Mouse (Mus musculus) hindbrain, postnatal 0 days (tissue): ENCODE measurements at regions not wholly inside any gene's neighbourhood (a gene's known extent, or its start where the extent isn't known, plus 50 kb on each side); places are given as distances from the start of the nearest gene placed in this dataset.

ENCODE experiments used
- ATAC-seq: fragments of 200-750 bp; cut with Nextera tagmentation; 2 replicates; pipeline ENCODE4 v1.8.0; 2017; ENCODE audit warnings: mild to moderate bottlenecking, moderate TSS enrichment, moderate library complexity
- DNase-seq: peaks from one replicate; pipeline ENCODE4 v3.0.0-alpha.2; 2015; ENCODE audit warnings: low spot score
- H3K27ac ChIP-seq: fragments of 300-500 bp; sonication (generic); 2 replicates; pipeline ENCODE4 v1.5.1; 2014; ENCODE audit warnings: mild to moderate bottlenecking
- H3K27me3 ChIP-seq: fragments of 300-500 bp; sonication (generic); 2 replicates; pipeline ENCODE4 v1.6.1; 2014; ENCODE audit warnings: low read length, mixed read lengths; ENCODE audit not compliant: insufficient read depth
- H3K36me3 ChIP-seq: fragments of 300-500 bp; sonication (generic); 2 replicates; pipeline ENCODE4 v1.6.1; 2014; ENCODE audit warnings: low read length, mixed read lengths; ENCODE audit not compliant: insufficient read depth
- H3K4me1 ChIP-seq: fragments of 300-500 bp; sonication (generic); 2 replicates; pipeline ENCODE4 v1.6.1; 2014; ENCODE audit warnings: antibody characterized with exemption, low read length, mixed read lengths; ENCODE audit not compliant: insufficient read depth
- H3K4me2 ChIP-seq: fragments of 300-500 bp; sonication (generic); 2 replicates; pipeline ENCODE4 v1.6.1; 2014; ENCODE audit warnings: low read depth, mild to moderate bottlenecking, low read length, moderate library complexity, mixed read lengths
- H3K4me3 ChIP-seq: fragments of 300-500 bp; sonication (generic); 2 replicates; pipeline ENCODE4 v1.5.1; 2014; ENCODE audit warnings: low read length
- H3K9ac ChIP-seq: fragments of 300-500 bp; sonication (generic); replicated peaks from 2 replicates; pipeline ENCODE4 v1.6.1; 2014; ENCODE audit warnings: mild to moderate bottlenecking, low read length, moderate library complexity, mixed read lengths
- H3K9me3 ChIP-seq: fragments of 300-500 bp; sonication (generic); 2 replicates; pipeline ENCODE4 v1.6.1; 2016; ENCODE audit warnings: low read length, mixed read lengths
- CTCF ChIP-seq: IDR thresholded peaks from 2 replicates; pipeline ENCODE4 v1.5.1; 2016; ENCODE audit warnings: antibody characterized with exemption, control low read depth, low read depth
- WGBS: fragments of 180-500 bp; shearing (Covaris S2); extraction: QIAGEN DNeasy Blood & Tissue Kit; methylation state at CpG from one replicate; pipeline ENCODE4 v1.1.7; 2014; 5-methylcytosine and 5-hydroxymethylcytosine counted together

DNA sequence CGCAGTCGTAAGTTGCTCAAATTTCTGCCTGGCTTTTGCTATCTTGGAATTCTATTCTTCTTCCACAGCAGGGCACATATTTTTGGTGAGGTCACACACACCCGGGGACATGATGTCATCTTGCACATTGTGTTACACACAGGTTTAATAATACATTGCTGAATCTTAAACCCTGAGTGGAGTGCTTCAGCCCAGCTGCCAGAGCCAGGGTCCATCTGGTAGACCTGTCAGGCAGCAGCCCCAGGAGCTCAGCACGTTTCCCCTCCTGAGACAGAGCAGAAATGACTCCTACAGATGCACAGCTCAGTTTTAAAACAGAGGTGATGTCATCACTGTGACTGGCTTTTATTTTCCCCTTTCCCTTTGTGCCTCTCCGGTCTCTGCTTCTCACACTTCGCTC, 280.4 kb downstream of the Tgfb2 start:
- 77% methylated on average over 6 of the region's 6 CpGs for WGBS
- Histone ChIP-seq H3K36me3 (no peaks in the 10 kb centered on the region), H3K27me3 (no peaks in the 10 kb centered on the region), H3K4me1 (no peaks in the 10 kb centered on the region), H3K4me3 (no peak overlapping the region), H3K4me2 (no peak overlapping the region), H3K9me3 (no peaks in the 10 kb centered on the region), H3K27ac (no peak overlapping the region), H3K9ac (no peak overlapping the region)
- no peak for ATAC-seq
- no peak for DNase-seq
- TF ChIP-seq CTCF: no peak

DNA sequence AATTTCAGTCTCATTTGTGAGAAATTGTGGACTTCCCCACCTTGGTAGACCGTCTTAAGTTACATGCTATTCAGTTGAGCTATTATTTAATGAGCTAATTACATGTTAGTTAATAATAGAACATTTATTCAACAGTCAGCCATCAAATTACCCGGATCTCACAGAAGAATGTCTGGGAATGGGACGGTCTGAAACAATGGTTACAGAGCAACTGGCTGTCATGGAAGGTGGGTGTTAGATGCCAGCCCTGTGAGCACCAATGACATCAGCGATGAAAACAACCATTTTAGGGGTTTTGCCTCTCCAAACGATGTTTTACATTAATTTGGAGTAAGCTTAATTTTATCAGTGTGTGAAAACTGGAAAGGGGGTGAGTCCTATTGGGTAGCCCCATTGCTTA, 281.7 kb downstream of the Tgfb2 start:
- no peak overlapping the region for H3K4me2 ChIP-seq
- no peaks in the 10 kb centered on the region for H3K36me3 ChIP-seq
- H3K9ac ChIP-seq: no peak overlapping the region
- no peak for ATAC-seq
- WGBS: 86% methylated on average over 5 of the region's 5 CpGs
- no peaks in the 10 kb centered on the region for H3K27me3 ChIP-seq
- no peak for DNase-seq
- H3K9me3 ChIP-seq: no peaks in the 10 kb centered on the region
- H3K27ac ChIP-seq: no peak overlapping the region
- no peaks in the 10 kb centered on the region for H3K4me1 ChIP-seq
- no peak overlapping the region for H3K4me3 ChIP-seq
- no peak for TF ChIP-seq CTCF

DNA sequence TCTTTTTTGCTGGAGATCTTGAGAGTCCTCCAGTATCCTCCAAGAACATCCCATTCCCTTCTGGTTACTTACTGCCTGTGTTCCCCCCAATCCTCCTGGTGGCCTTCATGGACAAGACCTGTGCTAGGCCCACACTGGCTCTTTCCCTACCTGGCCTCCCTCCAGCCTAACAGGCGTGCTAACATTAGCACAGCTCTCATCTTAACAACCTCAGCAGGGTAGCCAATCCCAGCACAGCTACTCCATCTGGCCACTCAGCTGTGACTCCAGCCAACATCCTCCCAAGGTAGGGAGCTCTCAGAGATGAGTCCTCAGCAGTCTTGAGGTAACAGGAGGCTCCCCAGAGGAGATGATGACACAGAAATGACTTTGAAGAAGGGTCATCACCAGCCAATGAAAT, 288.7 kb downstream of the Tgfb2 start:
- H3K4me1 ChIP-seq: no peaks in the 10 kb centered on the region; the same call in 1 of the 2 replicates
- peak; percentile 48 for DNase-seq
- H3K27me3 ChIP-seq: no peaks in the 10 kb centered on the region
- no peak overlapping the region for H3K4me2 ChIP-seq
- no peaks in the 10 kb centered on the region for H3K9me3 ChIP-seq
- WGBS: 57% methylated on average over 1 of the region's 1 CpGs
- TF ChIP-seq CTCF: no peak
- H3K27ac ChIP-seq: no peak overlapping the region
- no peaks in the 10 kb centered on the region for H3K36me3 ChIP-seq
- no peak overlapping the region for H3K4me3 ChIP-seq
- no peak for ATAC-seq
- no peak overlapping the region for H3K9ac ChIP-seq

DNA sequence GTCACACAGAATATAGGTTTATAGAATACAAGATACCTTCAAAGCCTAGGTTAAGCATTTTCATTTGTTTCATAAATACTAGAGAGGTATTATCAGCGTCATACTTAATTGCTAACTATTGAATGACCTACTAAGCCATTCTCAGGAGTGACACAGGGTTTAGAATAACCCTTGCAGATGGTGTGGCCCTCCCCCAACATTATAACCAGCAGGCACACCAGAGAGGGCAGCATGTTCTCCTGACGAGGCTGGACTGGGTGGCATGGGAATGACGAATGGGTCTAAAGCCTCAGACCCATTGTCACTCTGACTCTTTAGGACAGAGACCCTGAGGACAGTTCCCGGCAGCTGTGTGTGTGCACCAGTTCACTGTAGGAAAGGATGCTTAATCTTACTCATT, 290.5 kb downstream of the Tgfb2 start:
- H3K27me3 ChIP-seq: no peaks in the 10 kb centered on the region
- H3K9me3 ChIP-seq: no peaks in the 10 kb centered on the region
- TF ChIP-seq CTCF: no peak
- H3K36me3 ChIP-seq: no peaks in the 10 kb centered on the region
- no peak for DNase-seq
- no peak overlapping the region for H3K9ac ChIP-seq
- H3K4me1 ChIP-seq: no peaks in the 10 kb centered on the region; the same call in 1 of the 2 replicates
- 69% methylated on average over 4 of the region's 4 CpGs for WGBS
- H3K4me3 ChIP-seq: no peak overlapping the region
- ATAC-seq: no peak
- no peak overlapping the region for H3K27ac ChIP-seq
- no peak overlapping the region for H3K4me2 ChIP-seq

DNA sequence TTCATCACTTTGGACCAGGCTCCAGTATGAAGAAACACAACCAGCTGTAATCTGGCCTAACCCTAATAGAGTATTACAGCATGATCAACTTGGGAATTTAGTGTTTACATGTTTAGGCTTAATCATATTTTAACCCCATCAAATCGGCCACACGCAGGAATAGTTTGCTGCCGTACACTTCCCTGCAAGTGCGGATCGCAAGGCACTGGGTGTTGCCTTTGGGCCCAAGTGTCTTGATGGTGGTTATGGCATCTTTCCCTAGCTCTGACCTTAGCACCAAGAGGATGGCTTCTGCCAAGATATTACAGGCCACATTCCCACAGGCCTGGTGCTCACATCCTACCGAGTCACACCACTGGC, 291.9 kb downstream of the Tgfb2 start:
- Histone ChIP-seq H3K27ac (no peak overlapping the region), H3K4me2 (no peak overlapping the region), H3K9ac (no peak overlapping the region), H3K27me3 (no peaks in the 10 kb centered on the region), H3K9me3 (no peaks in the 10 kb centered on the region), H3K36me3 (no peaks in the 10 kb centered on the region), H3K4me3 (no peak overlapping the region), H3K4me1 (peaks cover 3% of the 10 kb centered on the region; the same call in 1 of the 2 replicates)
- no peak for TF ChIP-seq CTCF
- DNase-seq (no peak), ATAC-seq (no peak)
- 89% methylated on average over 6 of the region's 6 CpGs for WGBS

DNA sequence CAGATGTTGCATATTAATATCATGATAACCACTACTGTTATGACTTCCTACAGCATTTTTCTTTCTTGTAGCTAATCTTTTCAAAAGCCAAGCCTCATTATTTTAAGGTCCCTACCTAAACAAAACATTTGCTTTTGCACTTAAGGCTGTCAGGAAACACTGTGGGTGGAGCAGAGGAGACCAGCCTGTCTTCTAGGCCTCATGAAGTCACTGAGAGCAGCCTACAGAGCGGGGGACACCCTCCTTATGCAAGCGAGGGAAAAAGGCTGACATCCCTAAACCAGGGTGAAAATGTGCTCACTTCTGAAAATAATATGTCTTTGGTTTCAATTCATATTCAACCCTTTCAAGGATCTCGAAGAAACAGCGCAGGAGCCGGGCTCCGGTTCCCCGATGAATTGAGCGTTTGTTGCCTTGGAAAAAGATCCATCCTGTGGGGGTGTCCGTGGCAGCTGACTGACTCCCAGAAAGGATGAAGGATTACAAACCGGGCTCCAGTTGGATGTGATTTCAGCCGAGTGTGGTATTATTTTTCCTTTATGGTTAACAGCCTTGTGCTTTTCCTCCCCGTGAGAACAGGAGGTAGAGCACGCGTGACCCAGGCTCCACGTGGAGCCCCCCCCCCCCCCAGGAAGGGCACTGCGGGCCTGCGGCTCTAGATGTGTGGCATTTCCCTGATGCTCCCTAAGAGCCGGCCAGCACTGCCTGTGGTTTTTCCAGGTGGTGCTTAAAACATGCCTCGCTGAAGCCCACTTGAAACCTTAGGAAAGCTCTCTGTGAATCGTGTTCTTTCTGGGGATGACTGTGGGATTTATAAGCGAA, 292.5 kb downstream of the Tgfb2 start:
- Histone ChIP-seq H3K4me2 (no peak overlapping the region), H3K4me3 (no peak overlapping the region), H3K36me3 (no peaks in the 10 kb centered on the region), H3K4me1 (peaks cover 5% of the 10 kb centered on the region; the same call in 1 of the 2 replicates), H3K9me3 (no peaks in the 10 kb centered on the region), H3K27me3 (no peaks in the 10 kb centered on the region), H3K27ac (no peak overlapping the region), H3K9ac (no peak overlapping the region)
- WGBS: 66% methylated on average over 21 of the region's 21 CpGs
- TF ChIP-seq CTCF: no peak
- DNase-seq (no peak), ATAC-seq (no peak)

DNA sequence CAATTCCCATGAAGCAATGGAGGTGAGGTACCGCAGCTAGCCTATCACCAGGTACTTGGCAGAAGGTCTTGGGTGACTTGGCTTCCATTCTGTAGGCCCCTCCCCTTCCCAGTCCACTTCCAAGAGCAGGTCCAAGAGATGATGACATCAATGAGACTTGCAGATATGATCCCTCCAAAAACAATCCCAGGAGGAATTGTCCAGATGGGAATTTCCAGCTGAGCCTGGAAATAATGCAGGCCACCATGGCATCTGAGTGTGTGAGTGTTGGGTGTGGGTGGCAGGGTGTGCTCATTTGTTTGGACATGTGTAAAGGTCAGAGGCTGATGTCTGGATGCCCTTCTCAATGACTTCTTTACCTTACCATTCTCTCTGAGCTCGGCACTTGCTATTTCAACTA, 293.5 kb downstream of the Tgfb2 start:
- Histone ChIP-seq H3K9ac (no peak overlapping the region), H3K4me1 (peaks cover 5% of the 10 kb centered on the region; the same call in 1 of the 2 replicates), H3K4me2 (no peak overlapping the region), H3K9me3 (no peaks in the 10 kb centered on the region), H3K27ac (no peak overlapping the region), H3K36me3 (no peaks in the 10 kb centered on the region), H3K4me3 (no peak overlapping the region), H3K27me3 (no peaks in the 10 kb centered on the region)
- no peak for ATAC-seq
- 90% methylated on average over 2 of the region's 2 CpGs for WGBS
- TF ChIP-seq CTCF: no peak
- no peak for DNase-seq
